Mouse (Mus musculus) embryonic fibroblast, embryonic 13.5 days (primary cell): Measurements from ENCODE around the gene Cds2. TPM values are rescaled to one million over a fixed set of nuclear protein-coding genes. Genes with fewer than 3 reads are reported as not detected.
A peak's percentile ranks its signal among the peaks of the same experiment; 100 is the strongest.

Experiments used
- H3K27ac ChIP-seq: 2 replicates; pipeline ENCODE4 v1.5.1; 2012; ENCODE audit warnings: low read length, control low read depth, inconsistent platforms; ENCODE audit not compliant: insufficient read depth
- H3K4me1 ChIP-seq: 2 replicates; pipeline ENCODE4 v1.6.1; 2011; ENCODE audit warnings: low read length; ENCODE audit not compliant: control insufficient read depth, insufficient read depth
- H3K4me3 ChIP-seq: 2 replicates; pipeline ENCODE4 v1.5.1; 2011; ENCODE audit warnings: mild to moderate bottlenecking, control low read depth, low read length; ENCODE audit not compliant: insufficient read depth
- CTCF ChIP-seq: IDR thresholded peaks from 2 replicates; pipeline ENCODE4 v1.5.1; 2011; ENCODE audit warnings: mild to moderate bottlenecking, control low read depth, low read length, moderate library complexity, borderline replicate concordance; ENCODE audit not compliant: insufficient read depth
- POLR2A ChIP-seq: IDR thresholded peaks from 2 replicates; pipeline ENCODE4 v1.6.1; 2011; ENCODE audit warnings: low read depth, mild to moderate bottlenecking, control low read depth, low read length, moderate library complexity
- polyA plus RNA-seq: library from polyadenylated mRNA; stranded (reverse); fragments of >200 nt; gene quantifications from 2 replicates; pipeline ENCODE4 v1.2.4, GENCODE M21; 2011; ENCODE audit warnings: low read depth; ENCODE audit not compliant: missing spikeins, insufficient read length

Gene Cds2
- polyA plus RNA-seq, 1 experiment, result 52.2 TPM

DNA sequence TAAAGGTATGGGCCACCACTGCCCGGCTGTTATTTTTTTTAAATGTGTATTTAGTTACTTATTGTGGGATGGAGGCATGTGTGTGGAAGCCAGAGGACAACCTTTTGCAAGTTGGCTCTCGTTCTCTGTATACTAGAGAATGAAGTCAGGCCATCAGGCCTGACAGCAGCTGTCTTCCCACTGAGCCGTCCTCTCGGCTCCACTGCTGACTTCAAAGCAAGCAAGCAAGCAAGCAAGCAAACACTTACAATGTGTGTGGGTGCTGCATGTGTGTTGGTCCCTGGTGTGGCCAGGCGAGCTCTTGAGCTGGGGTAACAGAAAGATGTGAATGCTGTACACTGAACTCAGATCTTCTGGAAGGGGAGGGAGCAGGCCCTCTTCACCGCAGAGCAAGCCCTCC lies 27.9 kb downstream of the Cds2 start:
- TF ChIP-seq POLR2A (no peak), CTCF (no peak)
- Histone ChIP-seq H3K27ac (no peak overlapping the region), H3K4me1 (peaks cover 2% of the 10 kb centered on the region; the same call in 1 of the 2 replicates), H3K4me3 (no peak overlapping the region)

DNA sequence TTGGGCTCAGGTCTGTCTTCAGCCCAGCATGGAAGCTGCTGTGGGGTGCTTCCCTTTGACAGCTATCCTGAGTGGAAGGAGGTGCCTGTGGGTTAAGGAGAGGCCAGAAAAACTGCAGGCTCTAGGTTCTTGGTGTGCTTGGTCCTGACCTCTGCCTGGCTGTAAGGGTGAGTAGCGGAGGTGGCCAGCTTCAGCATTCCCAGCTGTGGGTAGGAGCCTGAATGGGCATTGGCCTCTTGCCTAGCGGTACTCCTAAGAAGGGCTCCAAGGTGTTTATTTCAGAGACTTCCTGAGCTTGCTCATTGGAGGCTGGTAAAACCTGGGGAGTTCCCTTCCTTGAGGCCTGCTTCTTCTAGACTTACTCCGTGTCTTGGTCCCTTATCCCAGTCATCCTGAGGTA lies 28.3 kb downstream of the Cds2 start:
- TF ChIP-seq CTCF (no peak), POLR2A (no peak)
- no peak overlapping the region for H3K4me3 ChIP-seq
- H3K4me1 ChIP-seq, result peaks cover under 1% of the 10 kb centered on the region; the same call in 1 of the 2 replicates
- H3K27ac ChIP-seq, result no peak overlapping the region

DNA sequence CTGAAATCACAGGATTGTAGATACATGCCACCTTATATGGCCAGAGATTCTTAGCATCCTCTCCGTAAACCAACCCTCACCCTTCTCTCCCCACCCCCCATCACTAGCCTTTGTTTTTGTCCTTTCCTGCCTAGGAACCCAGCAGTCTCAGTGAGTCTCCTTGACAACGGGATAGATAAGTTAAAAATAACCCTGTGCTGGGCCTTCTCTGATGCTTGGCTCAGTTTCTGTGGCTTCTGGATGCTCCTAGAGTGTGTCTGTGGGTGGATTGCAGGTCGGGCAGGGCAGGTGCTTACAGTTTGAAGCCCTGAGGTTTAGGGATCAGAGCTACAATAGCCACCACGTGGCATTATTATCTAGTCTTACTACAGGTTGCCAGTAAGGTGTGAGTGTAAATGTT lies 29.1 kb downstream of the Cds2 start:
- no peak for TF ChIP-seq CTCF
- no peak for TF ChIP-seq POLR2A
- no peak overlapping the region for H3K4me3 ChIP-seq
- no peaks in the 10 kb centered on the region for H3K4me1 ChIP-seq
- H3K27ac ChIP-seq, result no peak overlapping the region

DNA sequence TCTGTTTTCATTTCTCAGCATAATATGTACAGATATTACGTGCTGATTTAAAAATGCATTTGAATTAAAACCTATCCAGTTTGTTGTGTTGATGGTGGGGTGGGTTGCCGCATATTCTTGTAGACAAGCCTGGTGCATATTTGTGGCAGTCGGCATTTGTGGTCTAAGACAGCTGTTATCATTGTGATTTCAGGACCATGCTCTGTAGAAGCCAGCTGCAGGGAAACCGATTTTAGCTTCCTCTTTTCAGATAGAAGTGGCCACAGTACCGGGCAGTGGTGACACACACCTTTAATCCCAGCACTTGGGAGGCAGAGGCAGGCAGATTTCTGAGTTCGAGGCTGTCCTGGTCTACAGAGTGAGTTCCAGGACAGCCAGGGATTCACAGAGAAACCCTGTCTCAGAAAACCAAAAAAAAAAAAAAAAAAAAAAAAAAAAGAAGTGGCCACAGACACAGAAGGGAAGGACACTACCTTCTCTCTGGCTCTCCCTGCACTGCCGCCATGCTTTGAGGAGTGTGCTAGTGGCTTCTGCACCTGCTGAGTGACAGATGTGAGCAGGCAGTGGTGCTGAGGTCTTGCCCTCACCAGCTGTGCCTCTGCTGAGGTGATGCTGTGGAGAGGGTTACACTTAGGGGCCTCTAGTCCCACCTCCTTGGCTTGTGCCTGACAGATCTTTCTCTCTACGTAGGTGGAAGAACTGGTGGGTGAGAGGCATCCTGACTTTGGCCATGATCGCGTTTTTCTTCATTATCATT lies 30.9 kb downstream of the Cds2 start:
- H3K4me3 ChIP-seq, result no peak overlapping the region
- no peak overlapping the region for H3K27ac ChIP-seq
- TF ChIP-seq POLR2A (no peak), CTCF (no peak)
- H3K4me1 ChIP-seq, result no peaks in the 10 kb centered on the region

DNA sequence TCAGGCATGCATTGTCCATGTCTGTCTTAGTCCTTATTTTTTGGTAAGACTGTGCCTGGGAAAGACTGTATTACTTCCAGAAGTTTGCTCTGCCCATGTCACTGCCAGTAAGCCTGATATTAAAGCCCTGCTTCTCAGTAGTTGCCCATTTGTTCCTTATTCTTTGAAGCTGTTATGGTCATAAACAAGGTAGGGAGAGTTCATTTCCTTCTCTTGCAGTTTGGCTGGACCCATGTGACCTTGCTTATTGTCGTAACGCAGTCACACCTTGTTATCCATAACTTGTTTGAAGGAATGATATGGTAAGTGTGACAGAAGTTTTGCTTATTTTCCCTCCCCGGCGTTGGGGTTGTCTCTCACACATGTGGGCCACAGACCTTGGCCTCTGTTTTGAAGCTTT lies 35.3 kb downstream of the Cds2 start:
- H3K27ac ChIP-seq, result no peak overlapping the region
- H3K4me3 ChIP-seq, result no peak overlapping the region
- no peaks in the 10 kb centered on the region for H3K4me1 ChIP-seq
- TF ChIP-seq CTCF (no peak), POLR2A (no peak)

DNA sequence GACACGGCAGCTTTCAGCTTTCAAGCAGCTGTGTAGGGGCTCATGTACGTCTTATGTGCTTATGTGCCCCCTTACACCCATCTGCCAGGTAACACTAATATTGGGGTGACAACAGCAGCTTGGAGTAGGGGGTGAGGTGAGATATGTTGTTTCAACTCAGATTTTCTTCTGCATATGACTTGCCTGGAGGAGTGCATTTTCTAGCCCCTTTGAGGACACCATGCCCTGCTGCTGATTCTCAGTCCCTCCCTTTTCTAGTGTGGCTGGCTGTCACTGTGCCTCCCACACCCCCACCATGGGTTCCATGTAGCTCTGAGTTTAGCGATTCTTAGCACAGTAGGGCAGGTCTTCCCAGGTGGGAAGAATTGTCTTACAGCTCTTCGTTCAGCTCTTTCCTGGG lies 38.5 kb downstream of the Cds2 start:
- TF ChIP-seq CTCF, result no peak
- TF ChIP-seq POLR2A, result no peak
- Histone ChIP-seq H3K4me3 (no peak overlapping the region), H3K27ac (no peak overlapping the region), H3K4me1 (no peaks in the 10 kb centered on the region)

DNA sequence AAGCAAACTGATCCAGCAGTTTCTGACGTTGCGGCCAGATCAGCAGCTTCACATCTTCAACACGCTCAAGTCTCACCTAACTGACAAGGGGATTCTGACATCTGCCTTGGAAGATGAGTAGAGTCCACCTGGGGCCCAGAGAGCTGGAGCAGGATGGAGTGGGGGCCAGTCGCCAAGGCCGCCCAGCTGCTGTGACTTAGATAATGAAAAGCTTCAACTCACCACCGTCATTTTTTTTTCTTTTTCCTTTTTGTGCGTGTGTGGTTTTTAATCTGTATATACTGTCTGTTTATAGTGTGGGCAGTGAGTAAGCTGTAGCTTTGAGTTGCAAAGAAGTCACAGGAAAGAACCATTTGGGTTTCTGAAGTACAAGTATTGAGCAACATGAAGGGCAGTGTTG lies 42.2 kb downstream of the Cds2 start:
- Histone ChIP-seq H3K4me3 (no peak overlapping the region), H3K4me1 (no peaks in the 10 kb centered on the region), H3K27ac (no peak overlapping the region)
- TF ChIP-seq POLR2A (no peak), CTCF (no peak)

DNA sequence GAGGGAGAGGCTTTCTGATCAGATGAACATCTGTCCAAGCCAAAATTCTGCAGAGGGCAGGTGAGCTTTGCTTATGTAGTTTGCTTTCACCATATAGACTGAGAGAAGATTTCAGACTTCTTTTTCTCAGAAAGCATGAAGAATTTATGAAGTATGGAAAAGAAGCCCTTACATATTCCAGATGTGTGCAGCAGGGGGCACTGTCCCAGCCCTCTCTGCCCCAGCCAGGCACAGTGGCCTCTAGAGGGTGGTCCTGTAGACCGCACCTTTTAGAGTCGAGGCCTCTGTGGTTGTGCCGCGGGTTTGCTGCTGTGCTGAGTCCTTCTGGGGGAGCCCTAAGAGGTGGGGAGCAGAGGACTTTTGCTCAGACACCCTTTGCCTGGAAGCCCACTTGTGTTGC lies 43.0 kb downstream of the Cds2 start:
- Histone ChIP-seq H3K4me1 (no peaks in the 10 kb centered on the region), H3K4me3 (no peak overlapping the region), H3K27ac (no peak overlapping the region)
- peak; percentile 63 for TF ChIP-seq CTCF
- TF ChIP-seq POLR2A, result no peak

DNA sequence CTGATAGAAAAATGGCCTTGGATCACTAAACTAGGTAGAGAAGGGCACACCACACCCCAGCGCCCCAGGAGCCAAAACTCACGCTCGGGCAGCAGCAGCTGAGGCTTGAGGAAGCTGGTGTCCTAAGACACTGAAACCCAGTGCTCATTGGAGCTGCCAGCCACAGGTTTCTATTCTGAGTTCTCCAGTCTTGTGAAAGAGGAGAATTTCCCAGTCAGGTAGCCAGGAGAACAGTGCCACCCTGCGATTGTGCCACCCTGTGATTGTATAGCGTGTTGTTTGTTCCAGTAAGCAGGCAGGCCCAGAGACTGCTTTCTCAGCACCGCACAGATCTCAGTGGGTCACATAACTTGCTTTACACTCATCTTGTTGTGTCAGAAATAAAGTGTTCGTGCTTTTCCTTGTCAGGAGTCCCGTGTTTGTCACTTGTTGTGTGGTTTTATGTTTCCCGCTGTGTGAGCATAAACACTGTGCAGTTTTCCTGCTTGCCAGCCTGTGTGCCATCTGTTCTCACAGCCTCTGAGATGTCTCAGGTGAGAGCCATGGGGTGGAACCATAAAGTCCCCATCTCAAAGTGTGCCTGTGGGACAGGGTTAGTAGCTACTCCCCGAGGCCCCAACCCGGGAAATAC lies 44.4 kb downstream of the Cds2 start:
- H3K4me3 ChIP-seq, result no peak overlapping the region
- no peaks in the 10 kb centered on the region for H3K4me1 ChIP-seq
- TF ChIP-seq POLR2A (no peak), CTCF (no peak)
- no peak overlapping the region for H3K27ac ChIP-seq

DNA sequence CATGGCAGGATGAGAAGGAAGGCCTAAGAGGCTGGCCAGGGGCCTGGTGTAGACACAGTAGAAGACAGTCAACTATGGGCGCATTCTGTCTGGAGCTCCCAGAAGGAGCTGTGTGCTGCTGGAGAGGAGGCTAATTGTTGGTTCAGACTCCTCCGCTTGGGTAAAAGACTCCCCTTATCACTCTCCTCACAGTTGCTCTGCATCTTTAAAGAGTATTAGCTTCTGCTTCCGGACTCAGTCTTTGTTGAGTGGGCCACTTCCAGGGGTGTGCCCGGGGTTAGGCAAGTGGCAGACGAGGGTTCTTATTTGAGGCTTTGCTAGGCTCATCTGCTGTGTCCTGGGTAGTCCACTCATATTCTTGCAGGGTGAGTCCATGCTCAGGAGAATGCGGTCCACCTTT lies 45.9 kb downstream of the Cds2 start:
- H3K27ac ChIP-seq, result no peak overlapping the region
- TF ChIP-seq POLR2A (no peak), CTCF (no peak)
- H3K4me3 ChIP-seq, result no peak overlapping the region
- H3K4me1 ChIP-seq, result no peaks in the 10 kb centered on the region

DNA sequence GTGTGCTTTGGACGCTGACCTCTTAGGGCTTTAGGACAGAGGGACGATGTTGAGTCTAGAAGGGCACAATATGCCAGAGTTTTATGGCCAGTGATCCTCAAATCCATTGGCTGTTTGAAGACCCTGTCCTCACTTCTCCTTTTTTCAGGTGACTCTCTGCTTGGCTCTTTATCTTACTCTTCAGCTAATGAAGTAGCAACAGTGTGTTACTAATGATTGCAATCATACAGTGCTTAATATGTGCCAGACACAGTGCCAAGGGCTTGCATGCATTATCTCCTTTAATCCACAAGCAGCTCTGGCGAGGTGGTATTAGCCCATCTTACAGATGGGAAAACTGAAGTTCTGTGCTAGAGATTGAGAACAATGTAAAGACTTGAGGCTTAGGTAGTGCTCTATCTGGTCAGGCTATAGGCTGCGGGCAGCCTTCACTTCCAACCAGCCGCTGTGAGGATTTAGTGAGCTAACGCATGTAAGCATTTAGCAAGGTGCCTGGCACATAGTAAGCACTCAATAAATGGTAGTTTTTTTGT lies 46.5 kb downstream of the Cds2 start:
- no peak overlapping the region for H3K27ac ChIP-seq
- no peaks in the 10 kb centered on the region for H3K4me1 ChIP-seq
- H3K4me3 ChIP-seq, result no peak overlapping the region
- TF ChIP-seq POLR2A, result no peak
- TF ChIP-seq CTCF, result no peak
